Mouse (Mus musculus) thymus, postnatal 36 days (tissue): ENCODE results near the gene Gon7.

ENCODE experiments used
- DNase-seq, 2 experiments: peaks; one replicate each; pipeline ENCODE4 v3.0.0; 2022; ENCODE audit warnings: mixed read lengths in 2 of 2

Gene Gon7

GRCm38 (mm10) chr12:102705216-102705871 is 52.3 kb downstream of the Gon7 start:
- peak; percentile 88 to 89 for DNase-seq

- DNase-seq = peak; percentile 61 to 63
Observed at GRCm38 (mm10) chr12:102704457-102705198, 53.0 kb downstream of the Gon7 start, which contains the start of gene Itpk1. Gene Itpk1 (minus strand): TSS chr12:102704930.

GRCm38 (mm10) chr12:102703921-102704408 is 53.6 kb downstream of the Gon7 start:
- DNase-seq = peak in 1 of 2 experiments; percentile 28

GRCm38 (mm10) chr12:102703441-102703840 is 54.2 kb downstream of the Gon7 start:
- DNase-seq = no peak
